ENCODE assay signal across 23 mouse cellular contexts in the genomic region with DNA sequence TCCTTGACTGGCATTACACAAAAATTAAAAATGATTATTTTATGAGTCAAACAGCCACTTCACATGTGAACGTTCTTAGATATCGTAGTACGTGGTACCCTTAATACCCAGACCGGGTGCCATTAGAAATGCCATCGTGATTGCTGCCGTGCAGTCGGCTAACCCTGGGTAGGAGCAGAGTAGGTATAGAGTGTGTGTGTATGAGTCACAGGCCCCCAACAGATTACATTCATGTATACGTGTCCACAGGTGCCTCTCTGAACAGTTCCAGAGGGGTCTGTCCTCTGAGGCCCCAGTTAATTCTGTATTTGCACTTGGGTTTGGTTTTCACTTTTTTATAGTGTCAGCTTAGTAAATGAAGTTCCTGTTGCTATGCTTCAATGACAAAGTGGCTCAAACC. TPM values are rescaled to one million over a fixed set of nuclear protein-coding genes. Genes with fewer than 3 reads are reported as not detected.
DNase-seq lines count a peak whose midpoint lies in the region; ATAC-seq and TF ChIP-seq lines count a peak whose summit lies in the region.
"Had no signal": no experiment of that assay in that cellular context is flagged by ENCODE, and none has a peak within 500 bp of the region (broad histone marks: within the 10 kb centered on the region; RNA-seq: fewer than 3 reads in every experiment).

No protein-coding gene starts in this region.

- no peaks in the 10 kb centered on the region for H3K36me3 ChIP-seq in forebrain, embryonic 11.5 days (ENCODE audit: control insufficient read depth, insufficient read depth, low read length)
- H3K36me3 ChIP-seq in forebrain, postnatal 0 days (ENCODE audit: insufficient read depth) = peaks cover 4% of the 10 kb centered on the region
- no peaks in the 10 kb centered on the region for H3K36me3 ChIP-seq in hindbrain, embryonic 11.5 days (ENCODE audit: control insufficient read depth, insufficient read depth, low read length)
- peaks cover 12% of the 10 kb centered on the region for H3K36me3 ChIP-seq in hindbrain, embryonic 10.5 days
- H3K36me3 ChIP-seq in neural tube, embryonic 14.5 days (ENCODE audit: control insufficient read depth, insufficient read depth, low read length) = no peaks in the 10 kb centered on the region
- H3K36me3 ChIP-seq: heart, embryonic 15.5 days; hindbrain, embryonic 12.5 days had no signal

- no peak overlapping the region for H3K4me3 ChIP-seq in forebrain, embryonic 11.5 days (ENCODE audit: low read depth, low read length)
- H3K4me3 ChIP-seq in forebrain, postnatal 0 days (ENCODE audit: low read depth, low read length) = no peak overlapping the region
- no peak overlapping the region for H3K4me3 ChIP-seq in hindbrain, embryonic 11.5 days (ENCODE audit: low read depth, low read length)
- H3K4me3 ChIP-seq in hindbrain, embryonic 10.5 days = no peak overlapping the region
- H3K4me3 ChIP-seq in neural tube, embryonic 14.5 days (ENCODE audit: low read depth, low read length) = no peak overlapping the region
- H3K4me3 ChIP-seq: embryonic facial prominence, embryonic 12.5 days; heart, adult 2 months; heart, embryonic 15.5 days; hindbrain, embryonic 12.5 days had no signal

- H3K4me2 ChIP-seq in forebrain, embryonic 11.5 days (ENCODE audit: low read depth, low read length, severe bottlenecking) = no peak overlapping the region
- no peak overlapping the region for H3K4me2 ChIP-seq in forebrain, postnatal 0 days (ENCODE audit: low read depth)
- H3K4me2 ChIP-seq in hindbrain, embryonic 11.5 days (replicated peaks; ENCODE audit: low read depth, low read length) = no peak overlapping the region
- H3K4me2 ChIP-seq in neural tube, embryonic 14.5 days (ENCODE audit: low read depth, low read length) = no peak overlapping the region
- H3K4me2 ChIP-seq: heart, embryonic 11.5 days had no signal

- no peak for DNase-seq in forebrain, embryonic 11.5 days (ENCODE audit: low spot score)
- DNase-seq in forebrain, postnatal 0 days = no peak
- DNase-seq in hindbrain, embryonic 11.5 days (ENCODE audit: low spot score) = no peak
- DNase-seq in hindbrain, embryonic 10.5 days (ENCODE audit: low spot score) = no peak
- DNase-seq in neural tube, embryonic 10.5 days (ENCODE audit: extremely low spot score, low spot score) = no peak
- no peak for DNase-seq in adrenal gland, postnatal 10 days

- TF ChIP-seq CTCF in forebrain, postnatal 0 days (IDR thresholded peaks at IDR 0.05; ENCODE audit: low read depth) = no peak

- peak; percentile 45; the same call in 1 of the 2 replicates for ATAC-seq in forebrain, embryonic 11.5 days (replicated peaks; ENCODE audit: low FRiP score)
- no peak for ATAC-seq in forebrain, postnatal 0 days
- ATAC-seq in hindbrain, embryonic 11.5 days (ENCODE audit: low FRiP score) = peak; percentile 40; the same call in 1 of the 2 replicates
- 0 out of 2 replicates have a peak, but pooled peaks have one; percentile 34 for ATAC-seq in neural tube, embryonic 14.5 days (ENCODE audit: low read depth)

- H3K9ac ChIP-seq in forebrain, embryonic 11.5 days (ENCODE audit: low read length) = no peak overlapping the region
- no peak overlapping the region for H3K9ac ChIP-seq in forebrain, postnatal 0 days
- no peak overlapping the region for H3K9ac ChIP-seq in hindbrain, embryonic 11.5 days (ENCODE audit: low read depth, low read length)
- H3K9ac ChIP-seq in neural tube, embryonic 14.5 days (replicated peaks; ENCODE audit: low read depth, low read length) = no peak overlapping the region
- H3K9ac ChIP-seq: embryonic facial prominence, embryonic 12.5 days; heart, embryonic 15.5 days; hindbrain, embryonic 12.5 days had no signal

- H3K4me1 ChIP-seq in forebrain, embryonic 11.5 days (replicated peaks; ENCODE audit: control insufficient read depth, insufficient read depth, low read length) = peaks cover 7% of the 10 kb centered on the region; the same call in 1 of the 2 replicates
- no peaks in the 10 kb centered on the region for H3K4me1 ChIP-seq in forebrain, postnatal 0 days (ENCODE audit: insufficient read depth)
- no peaks in the 10 kb centered on the region for H3K4me1 ChIP-seq in hindbrain, embryonic 11.5 days (replicated peaks; ENCODE audit: control insufficient read depth, insufficient read depth, low read length)
- H3K4me1 ChIP-seq in hindbrain, embryonic 10.5 days (replicated peaks) = peaks cover 41% of the 10 kb centered on the region
- H3K4me1 ChIP-seq in neural tube, embryonic 14.5 days (ENCODE audit: control insufficient read depth, insufficient read depth, low read length) = peaks cover 3% of the 10 kb centered on the region
- H3K4me1 ChIP-seq: embryonic facial prominence, embryonic 12.5 days had no signal

- no peaks in the 10 kb centered on the region for H3K9me3 ChIP-seq in forebrain, embryonic 11.5 days (ENCODE audit: control insufficient read depth, low read length)
- H3K9me3 ChIP-seq in forebrain, postnatal 0 days (ENCODE audit: low read length) = no peaks in the 10 kb centered on the region
- H3K9me3 ChIP-seq in hindbrain, embryonic 11.5 days (ENCODE audit: control insufficient read depth, low read length) = no peaks in the 10 kb centered on the region
- no peaks in the 10 kb centered on the region for H3K9me3 ChIP-seq in hindbrain, embryonic 10.5 days
- H3K9me3 ChIP-seq in neural tube, embryonic 14.5 days (ENCODE audit: control insufficient read depth, low read length) = no peaks in the 10 kb centered on the region
- H3K9me3 ChIP-seq: embryonic facial prominence, embryonic 12.5 days; heart, embryonic 15.5 days; hindbrain, embryonic 12.5 days had no signal

- H3K27ac ChIP-seq in forebrain, embryonic 11.5 days (ENCODE audit: low read depth, low read length) = no peak overlapping the region
- H3K27ac ChIP-seq in forebrain, postnatal 0 days (ENCODE audit: low read depth, low read length) = no peak overlapping the region
- no peak overlapping the region for H3K27ac ChIP-seq in hindbrain, embryonic 11.5 days (ENCODE audit: low read depth, low read length)
- H3K27ac ChIP-seq in hindbrain, embryonic 10.5 days = no peak overlapping the region
- no peak overlapping the region for H3K27ac ChIP-seq in neural tube, embryonic 14.5 days (ENCODE audit: low read depth, low read length)
- H3K27ac ChIP-seq: embryonic facial prominence, embryonic 12.5 days; heart, adult 2 months; heart, embryonic 15.5 days had no signal

- no peaks in the 10 kb centered on the region; the same call in 1 of the 2 replicates for H3K27me3 ChIP-seq in forebrain, embryonic 11.5 days (ENCODE audit: control insufficient read depth, insufficient read depth, low read length)
- H3K27me3 ChIP-seq in forebrain, postnatal 0 days (ENCODE audit: insufficient read depth, low read length) = no peaks in the 10 kb centered on the region
- H3K27me3 ChIP-seq in hindbrain, embryonic 11.5 days (ENCODE audit: control insufficient read depth, insufficient read depth, low read length) = no peaks in the 10 kb centered on the region
- H3K27me3 ChIP-seq in hindbrain, embryonic 10.5 days (ENCODE audit: insufficient read depth, poor library complexity, severe bottlenecking) = no peaks in the 10 kb centered on the region
- no peaks in the 10 kb centered on the region for H3K27me3 ChIP-seq in neural tube, embryonic 14.5 days (ENCODE audit: control insufficient read depth, insufficient read depth, low read length)
- H3K27me3 ChIP-seq: CH12.LX; embryonic facial prominence, embryonic 12.5 days; heart, embryonic 15.5 days; Patski had no signal

- WGBS in forebrain, embryonic 11.5 days = 86% methylated on average over 8 of the region's 8 CpGs
- WGBS in forebrain, postnatal 0 days = 81% methylated on average over 8 of the region's 8 CpGs
- 91% methylated on average over 8 of the region's 8 CpGs for WGBS in hindbrain, embryonic 11.5 days
- 89% methylated on average over 8 of the region's 8 CpGs for WGBS in hindbrain, embryonic 10.5 days
- 89% methylated on average over 8 of the region's 8 CpGs for WGBS in neural tube, embryonic 14.5 days

RNA-seq across cellular contexts. Expression of a gene that starts 12.8 kb away (rescaled TPM):
- 13.6 and 13.8 TPM in 2 replicates for polyA plus RNA-seq in forebrain, embryonic 11.5 days (2014; fragmentation: Nextera tagmentation; extraction: Ambion mirVana)
- total RNA-seq in forebrain, postnatal 0 days (2014; rRNA removed) = 10.7 and 17.3 TPM in 2 replicates
- 11.9 and 13.2 TPM in 2 replicates for polyA plus RNA-seq in forebrain, postnatal 0 days (2015; fragmentation: Nextera tagmentation; extraction: Ambion mirVana)
- 10.8 and 14.1 TPM in 2 replicates for polyA plus RNA-seq in hindbrain, embryonic 11.5 days (2014; fragmentation: Nextera tagmentation; extraction: Ambion mirVana)
- 12.5 and 13.2 TPM in 2 replicates for polyA plus RNA-seq in hindbrain, embryonic 10.5 days (2016; fragmentation: Nextera tagmentation; extraction: Ambion mirVana)
- polyA plus RNA-seq in neural tube, embryonic 14.5 days (2014; fragmentation: Nextera tagmentation; extraction: Ambion mirVana) = 13.3 and 13.8 TPM in 2 replicates
- 10 to 100 TPM; 20.8 to 28.4 TPM for total RNA-seq in adrenal gland, postnatal 10 days (2021)

RNA-seq across cellular contexts. Expression of a gene that starts 34.4 kb away (rescaled TPM):
- polyA plus RNA-seq in forebrain, embryonic 11.5 days (2014; fragmentation: Nextera tagmentation; extraction: Ambion mirVana) = not detected in 2 replicates
- 1.5 TPM in 1 of 2 replicates, not detected in the other for total RNA-seq in forebrain, postnatal 0 days (2014; rRNA removed)
- not detected in 2 replicates for polyA plus RNA-seq in forebrain, postnatal 0 days (2015; fragmentation: Nextera tagmentation; extraction: Ambion mirVana)
- polyA plus RNA-seq in hindbrain, embryonic 11.5 days (2014; fragmentation: Nextera tagmentation; extraction: Ambion mirVana) = 0.28 TPM in 1 of 2 replicates, not detected in the other
- polyA plus RNA-seq in hindbrain, embryonic 10.5 days (2016; fragmentation: Nextera tagmentation; extraction: Ambion mirVana) = not detected in 2 replicates
- not detected in 2 replicates for polyA plus RNA-seq in neural tube, embryonic 14.5 days (2014; fragmentation: Nextera tagmentation; extraction: Ambion mirVana)
- not detected for total RNA-seq in adrenal gland, postnatal 10 days (2021)
- total RNA-seq: adrenal gland, adult 18-20 months; adrenal gland, postnatal 36 days; CH12.LX; gastrocnemius, postnatal 10 days; heart, postnatal 14 days had no signal
- polyA plus RNA-seq: activated CD4-positive, CD25-positive, alpha-beta regulatory T cell, adult 4 months; C2C12; cortical plate, adult 2 months; heart, embryonic 11.5 days; heart, embryonic 15.5 days; inflammation-experienced regulatory T-cells, adult 6 months; intestine, postnatal 0 days; Patski had no signal
